Comparison of ENCODE assay signal across 9 mouse cellular contexts in genomic region chr4:118516699-118517496, GRCm38 (mm10). TPM values are rescaled to one million over a fixed set of nuclear protein-coding genes. Genes with fewer than 3 reads are reported as not detected.
DNase-seq lines count a peak whose midpoint lies in the region; ATAC-seq and TF ChIP-seq lines count a peak whose summit lies in the region.
"Had no signal": no experiment of that assay in that cellular context is flagged by ENCODE, and none has a peak within 500 bp of the region (broad histone marks: within the 10 kb centered on the region; RNA-seq: fewer than 3 reads in every experiment).

No protein-coding gene starts in this region.

- peak overlapping the region; percentile 3; the same call in 1 of the 2 replicates for H3K9ac ChIP-seq in heart, embryonic 11.5 days (ENCODE audit: low read depth, low read length)
- H3K9ac ChIP-seq in kidney, embryonic 16.5 days (replicated peaks; ENCODE audit: low read length), result no peak overlapping the region

- no peak overlapping the region for H3K27ac ChIP-seq in layer of hippocampus, adult 2 months
- H3K27ac ChIP-seq in heart, embryonic 11.5 days (ENCODE audit: low read depth, low read length), result no peak overlapping the region
- H3K27ac ChIP-seq in kidney, embryonic 16.5 days (ENCODE audit: low read length), result no peak overlapping the region
- H3K27ac ChIP-seq in cerebellum, adult 2 months (ENCODE audit: insufficient read depth, low read length), result no peak overlapping the region

- no peak for DNase-seq in layer of hippocampus, adult 2 months (ENCODE audit: low spot score in 2 of 2)
- DNase-seq in layer of hippocampus, adult 8-10 months (ENCODE audit: low spot score in 2 of 2), result no peak
- peak; percentile 27 for DNase-seq in mesoderm, embryonic 11.5 days (ENCODE audit: low read depth, low spot score)
- DNase-seq in layer of hippocampus, postnatal 14 days (ENCODE audit: low spot score in 2 of 2), result no peak
- DNase-seq in cerebellum, adult 2 months, result no peak
- DNase-seq in spleen, postnatal 14 days (ENCODE audit: low spot score in 2 of 2), result no peak

- no peaks in the 10 kb centered on the region for H3K9me3 ChIP-seq in heart, embryonic 11.5 days (replicated peaks; ENCODE audit: control insufficient read depth, low read length)
- no peaks in the 10 kb centered on the region for H3K9me3 ChIP-seq in kidney, embryonic 16.5 days (ENCODE audit: low read length)

- 0 out of 2 replicates have a peak, but pooled peaks have one; percentile 18 for ATAC-seq in heart, embryonic 11.5 days (replicated peaks; ENCODE audit: insufficient number of reproducible peaks, low FRiP score, low TSS enrichment)
- ATAC-seq in kidney, embryonic 16.5 days (ENCODE audit: low FRiP score, low TSS enrichment), result peak; percentile 65; the same call in 1 of the 2 replicates

- no peak for TF ChIP-seq POLR2A in cerebellum, adult 2 months (IDR thresholded peaks at IDR 0.05; ENCODE audit: borderline replicate concordance, insufficient read depth, low read length)

- no peak overlapping the region for H3K4me3 ChIP-seq in layer of hippocampus, adult 2 months
- peak overlapping the region; percentile 2; the same call in 1 of the 2 replicates for H3K4me3 ChIP-seq in heart, embryonic 11.5 days (ENCODE audit: low read depth, low read length)
- no peak overlapping the region for H3K4me3 ChIP-seq in kidney, embryonic 16.5 days (ENCODE audit: low read length)
- no peak overlapping the region for H3K4me3 ChIP-seq in cerebellum, adult 2 months (replicated peaks; ENCODE audit: insufficient read depth, low read depth, low read length)

- TF ChIP-seq CTCF in layer of hippocampus, adult 2 months (conservative IDR thresholded peaks at IDR 0.05), result peak; percentile 47
- TF ChIP-seq CTCF in cerebellum, adult 2 months (IDR thresholded peaks at IDR 0.05; ENCODE audit: borderline replicate concordance, insufficient read depth, low read depth, low read length), result no peak

- H3K4me2 ChIP-seq in heart, embryonic 11.5 days, result peak overlapping the region; percentile 51
- H3K4me2 ChIP-seq in kidney, embryonic 16.5 days (replicated peaks; ENCODE audit: low read depth, low read length), result no peak overlapping the region

- H3K36me3 ChIP-seq in heart, embryonic 11.5 days (ENCODE audit: control insufficient read depth, insufficient read depth, low read length), result no peaks in the 10 kb centered on the region
- H3K36me3 ChIP-seq in kidney, embryonic 16.5 days (ENCODE audit: insufficient read depth, low read length), result no peaks in the 10 kb centered on the region

- WGBS in heart, embryonic 11.5 days (ENCODE audit: insufficient replicate concordance), result 2% methylated on average over 20 of the region's 20 CpGs
- WGBS in kidney, embryonic 16.5 days, result 22% methylated on average over 20 of the region's 20 CpGs
- 43% methylated on average over 20 of the region's 20 CpGs for WGBS in cerebellum, adult 2 months

- H3K27me3 ChIP-seq in heart, embryonic 11.5 days (ENCODE audit: control insufficient read depth, insufficient read depth, low read length), result no peaks in the 10 kb centered on the region
- no peaks in the 10 kb centered on the region for H3K27me3 ChIP-seq in kidney, embryonic 16.5 days (ENCODE audit: insufficient read depth, low read length)
- no peaks in the 10 kb centered on the region for H3K27me3 ChIP-seq in cerebellum, adult 2 months (ENCODE audit: control insufficient read depth, insufficient read depth, low read length)

- H3K4me1 ChIP-seq in heart, embryonic 11.5 days (ENCODE audit: control insufficient read depth, insufficient read depth, low read length), result peaks cover 10% of the 10 kb centered on the region
- H3K4me1 ChIP-seq in kidney, embryonic 16.5 days (ENCODE audit: insufficient read depth, low read length), result peaks cover 14% of the 10 kb centered on the region; the same call in 1 of the 2 replicates
- no peaks in the 10 kb centered on the region for H3K4me1 ChIP-seq in cerebellum, adult 2 months (ENCODE audit: control insufficient read depth, insufficient read depth, low read length)

RNA-seq across cellular contexts. Expression of gene 2610528J11Rik, which starts 9.9 kb away (rescaled TPM):
- not detected for total RNA-seq in layer of hippocampus, adult 2 months (2021)
- total RNA-seq in layer of hippocampus, adult 8-10 months (2022), result not detected
- 0.31 and 0.39 TPM in 2 replicates for polyA plus RNA-seq in heart, embryonic 11.5 days (2014; fragmentation: Nextera tagmentation; extraction: Ambion mirVana)
- 30.1 and 33.1 TPM in 2 replicates for polyA plus RNA-seq in kidney, embryonic 16.5 days (2015; fragmentation: Nextera tagmentation; extraction: Ambion mirVana)
- total RNA-seq in layer of hippocampus, postnatal 14 days (2021), result not detected
- polyA plus RNA-seq in cerebellum, adult 2 months (2012; rRNA removed), result not detected in 2 replicates
- total RNA-seq: left cerebral cortex, postnatal 10 days had no signal

RNA-seq across cellular contexts. Expression of gene Tmem125, which starts 26.9 kb away (rescaled TPM):
- 1 to 10 TPM; 5.7 to 6.1 TPM for total RNA-seq in layer of hippocampus, adult 2 months (2021)
- 1 to 10 TPM; 5.4 to 9.7 (median 8.7) TPM for total RNA-seq in layer of hippocampus, adult 8-10 months (2022)
- polyA plus RNA-seq in heart, embryonic 11.5 days (2014; fragmentation: Nextera tagmentation; extraction: Ambion mirVana), result 0.16 and 0.45 TPM in 2 replicates
- 8.0 and 8.9 TPM in 2 replicates for polyA plus RNA-seq in kidney, embryonic 16.5 days (2015; fragmentation: Nextera tagmentation; extraction: Ambion mirVana)
- total RNA-seq in layer of hippocampus, postnatal 14 days (2021), result 1 to 10 TPM; 8.5 to 9.1 TPM
- polyA plus RNA-seq in cerebellum, adult 2 months (2012; rRNA removed), result 43.5 and 60.1 TPM in 2 replicates

RNA-seq across cellular contexts. Expression of gene Tie1, which starts 27.0 kb away (rescaled TPM):
- total RNA-seq in layer of hippocampus, adult 2 months (2021), result 1 to 10 TPM; 7.0 to 9.3 TPM
- 1 to 10 TPM; 6.7 to 7.5 (median 7.3) TPM for total RNA-seq in layer of hippocampus, adult 8-10 months (2022)
- polyA plus RNA-seq in heart, embryonic 11.5 days (2014; fragmentation: Nextera tagmentation; extraction: Ambion mirVana), result 34.6 and 40.9 TPM in 2 replicates
- 65.3 and 66.4 TPM in 2 replicates for polyA plus RNA-seq in kidney, embryonic 16.5 days (2015; fragmentation: Nextera tagmentation; extraction: Ambion mirVana)
- 10 to 100 TPM; 10.9 to 13.3 TPM for total RNA-seq in layer of hippocampus, postnatal 14 days (2021)
- polyA plus RNA-seq in cerebellum, adult 2 months (2012; rRNA removed), result 10.7 and 12.8 TPM in 2 replicates

RNA-seq across cellular contexts. Expression of gene Mpl, which starts 59.6 kb away (rescaled TPM):
- total RNA-seq in layer of hippocampus, adult 2 months (2021), result under 1 TPM in 1 of 2 experiments, not detected in 1; 0.20 TPM
- under 1 TPM in 1 of 4 experiments, not detected in 3; 0.21 TPM for total RNA-seq in layer of hippocampus, adult 8-10 months (2022)
- polyA plus RNA-seq in heart, embryonic 11.5 days (2014; fragmentation: Nextera tagmentation; extraction: Ambion mirVana), result 3.7 and 4.4 TPM in 2 replicates
- polyA plus RNA-seq in kidney, embryonic 16.5 days (2015; fragmentation: Nextera tagmentation; extraction: Ambion mirVana), result 0.28 and 0.30 TPM in 2 replicates
- total RNA-seq in layer of hippocampus, postnatal 14 days (2021), result under 1 TPM in 1 of 2 experiments, not detected in 1; 0.33 TPM
- polyA plus RNA-seq in cerebellum, adult 2 months (2012; rRNA removed), result 0.05 TPM in 2 replicates
